Mouse (Mus musculus) bone marrow macrophage, adult 2 months (primary cell): ENCODE results near the gene S100a10.

ENCODE experiments used
- CTCF ChIP-seq: IDR thresholded peaks from 2 replicates; pipeline ENCODE4 v1.5.1; 2012; ENCODE audit warnings: low read depth, mild to moderate bottlenecking, low read length, moderate library complexity
- POLR2A ChIP-seq: IDR thresholded peaks from 2 replicates; pipeline ENCODE4 v1.6.1; 2012; ENCODE audit warnings: mild to moderate bottlenecking, low read depth, low read length, borderline replicate concordance

- TF ChIP-seq POLR2A, result no peak
- no peak for TF ChIP-seq CTCF
Measured at GRCm38 (mm10) chr3:93592976-93593375, 38.1 kb downstream of the S100a10 start.
